Mouse (Mus musculus): ENCODE data around the gene Sort1.

The Sort1 gene

GRCm38 (mm10) chr3:108327916-108328315 lies 44.0 kb downstream of the Sort1 start:
- no peak for DNase-seq (ENCODE audit: low spot score)

DNA sequence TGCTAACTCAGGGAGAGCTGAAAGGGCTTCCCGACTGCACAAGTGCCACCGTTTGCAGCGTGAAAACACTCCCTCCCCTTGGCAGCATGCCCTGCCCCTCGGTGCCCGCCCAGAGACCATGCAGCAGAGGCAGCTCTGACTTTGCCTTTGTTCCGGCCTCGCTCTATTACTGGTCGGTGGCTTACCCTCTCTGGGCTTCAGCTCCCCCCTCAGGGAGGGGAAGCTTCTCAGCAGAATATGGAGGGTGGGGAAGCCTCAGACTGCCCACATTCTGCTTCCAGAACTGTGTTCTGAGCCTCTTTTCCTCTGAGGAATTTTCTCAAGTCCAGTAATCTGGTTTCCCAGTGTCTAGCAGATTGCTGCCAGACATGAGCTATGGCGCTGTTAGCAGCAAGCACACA lies 44.6 kb downstream of the Sort1 start:
- peak; percentile 48 for DNase-seq (ENCODE audit: low spot score)

DNA sequence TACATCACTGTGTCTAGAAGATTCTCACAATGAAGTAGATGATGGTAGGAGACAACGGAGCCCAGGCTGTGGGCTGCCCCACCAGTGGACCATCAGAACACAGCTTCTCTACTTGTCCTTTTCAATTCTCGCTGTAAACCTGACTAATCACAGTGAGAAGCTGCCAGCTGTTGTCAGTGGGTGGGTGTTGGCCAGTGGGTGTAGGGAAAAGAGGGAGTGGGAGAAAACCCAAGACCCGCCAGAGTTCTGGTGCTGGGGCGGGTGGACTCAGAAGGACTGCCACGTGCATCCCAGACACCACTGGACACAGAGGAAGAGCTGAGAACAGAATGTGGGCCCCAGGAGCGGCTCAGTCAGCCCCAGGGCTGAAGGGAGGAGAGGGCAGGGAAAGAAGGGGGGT lies 46.9 kb downstream of the Sort1 start:
- no peak for DNase-seq (ENCODE audit: low spot score)

- DNase-seq (ENCODE audit: low spot score): no peak
Observed at GRCm38 (mm10) chr3:108336878-108337277, 53.0 kb downstream of the Sort1 start.

DNA sequence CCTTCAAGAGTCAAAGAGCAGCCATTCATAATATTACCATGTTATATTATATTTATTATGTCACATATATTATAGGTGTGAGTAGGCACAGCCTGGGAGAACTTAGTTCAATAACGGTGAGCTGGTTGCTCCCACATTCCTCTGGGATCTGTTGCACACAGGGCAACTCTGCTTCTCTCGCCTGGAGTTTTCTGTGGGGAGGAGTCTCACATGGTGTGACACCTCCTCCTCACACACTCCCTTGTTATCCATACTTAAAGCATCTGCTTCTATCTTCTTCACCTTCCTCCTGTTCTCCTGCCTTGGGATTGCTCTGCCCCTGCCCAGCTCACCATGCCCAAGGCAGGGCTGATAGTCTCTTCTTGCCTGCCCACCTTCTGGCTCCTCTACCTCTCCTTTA lies 57.2 kb downstream of the Sort1 start:
- no peak for DNase-seq (ENCODE audit: low spot score)

GRCm38 (mm10) chr3:108342185-108342584 lies 58.3 kb downstream of the Sort1 start:
- DNase-seq (ENCODE audit: low spot score): no peak

GRCm38 (mm10) chr3:108345855-108346254 lies 62.0 kb downstream of the Sort1 start:
- no peak for DNase-seq (ENCODE audit: low spot score)

DNA sequence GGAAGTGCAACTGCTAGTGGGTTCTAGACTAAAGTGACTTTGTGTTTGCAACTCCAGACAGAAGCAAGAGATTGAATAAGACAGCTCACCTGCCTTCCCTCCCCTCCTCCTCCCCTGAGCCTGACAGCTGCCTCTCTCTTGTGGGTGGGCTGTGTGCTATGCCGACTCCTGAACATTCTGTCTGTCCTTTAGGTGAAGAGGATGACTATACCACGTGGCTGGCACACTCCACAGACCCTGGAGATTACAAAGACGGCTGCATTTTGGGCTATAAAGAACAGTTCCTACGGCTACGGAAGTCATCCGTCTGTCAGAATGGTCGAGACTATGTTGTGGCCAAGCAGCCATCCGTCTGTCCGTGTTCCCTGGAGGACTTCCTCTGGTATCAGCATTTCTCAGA lies 64.5 kb downstream of the Sort1 start:
- DNase-seq (ENCODE audit: low spot score): no peak

DNA sequence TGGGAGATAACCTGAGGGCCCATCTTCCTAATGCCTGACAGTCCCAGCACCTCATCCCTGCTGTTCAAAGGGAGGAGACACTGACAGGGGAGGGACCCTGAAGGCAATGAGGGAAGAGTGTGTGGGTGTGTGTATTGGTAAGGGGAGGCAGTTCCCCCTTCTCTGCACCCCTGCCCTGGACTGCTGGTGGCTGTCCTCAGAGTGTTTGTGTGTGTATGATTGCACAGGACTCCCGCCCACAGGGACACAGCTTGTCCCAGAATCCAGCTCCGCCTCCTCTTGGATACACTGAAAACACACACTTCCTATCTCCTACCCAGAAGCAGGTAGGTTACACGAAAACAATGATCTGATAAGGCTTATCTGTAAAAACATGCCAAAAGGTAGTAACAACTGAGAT lies 71.4 kb downstream of the Sort1 start:
- DNase-seq (ENCODE audit: low spot score): no peak

GRCm38 (mm10) chr3:108357051-108357450 lies 73.2 kb downstream of the Sort1 start:
- DNase-seq (ENCODE audit: low spot score): no peak

DNA sequence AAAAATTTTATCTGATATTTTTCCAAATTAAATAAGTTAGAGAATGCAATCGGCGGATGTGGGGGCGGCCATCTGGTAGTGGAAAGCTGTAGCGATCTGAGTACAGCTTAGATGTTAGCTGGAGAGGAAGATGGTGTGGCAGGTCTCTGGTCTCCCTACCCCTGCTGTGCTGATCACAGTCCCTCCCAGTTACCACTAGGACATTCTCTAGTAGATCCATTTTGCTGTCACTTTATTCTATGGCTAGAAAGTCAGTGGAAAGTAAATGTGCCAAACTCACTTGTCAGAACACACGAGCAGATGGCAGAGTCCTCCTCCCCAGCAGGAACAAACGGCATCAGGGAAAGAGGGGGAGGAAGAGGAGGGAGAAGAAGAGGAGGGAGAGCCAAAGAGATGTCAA lies 74.6 kb downstream of the Sort1 start:
- DNase-seq (ENCODE audit: low spot score): no peak

DNA sequence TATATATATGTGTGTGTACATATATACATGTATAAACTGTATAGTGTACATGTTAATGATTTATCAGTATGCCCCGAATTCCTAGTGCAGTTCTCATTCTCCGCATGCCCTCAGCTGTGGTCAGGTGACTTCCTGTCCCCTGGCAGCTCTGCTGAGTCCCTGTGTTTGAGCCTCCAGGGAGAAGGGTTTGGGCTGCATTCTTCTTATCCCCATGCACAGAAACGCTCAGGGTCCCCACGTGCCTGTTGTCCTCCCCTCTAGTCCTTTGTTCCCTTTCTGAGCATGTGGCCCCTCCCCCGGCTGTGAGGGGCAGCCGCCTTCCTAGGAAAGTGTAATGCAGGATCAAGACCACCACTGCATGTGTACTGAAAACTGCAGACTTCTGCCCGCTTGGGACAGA lies 77.0 kb downstream of the Sort1 start:
- no peak for DNase-seq (ENCODE audit: low spot score)

DNA sequence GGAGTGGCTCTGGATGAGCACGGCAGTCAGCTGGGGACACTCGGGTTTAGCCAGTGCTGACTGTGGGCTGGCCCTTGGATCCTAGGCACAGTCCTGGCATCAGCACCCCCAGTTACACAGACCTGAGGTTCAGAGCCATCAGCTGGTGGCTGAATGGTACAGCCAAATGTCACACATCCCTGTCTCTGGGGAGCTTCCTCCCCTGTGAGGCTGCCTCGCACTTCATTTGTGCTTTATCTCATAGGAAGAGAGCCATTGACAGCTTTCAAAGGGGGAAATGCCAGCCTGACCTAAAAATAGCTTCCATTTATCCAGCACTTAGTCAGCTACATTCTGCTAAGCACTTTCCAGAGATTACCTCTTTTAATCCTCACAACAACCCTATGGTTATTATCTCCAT lies 79.7 kb downstream of the Sort1 start:
- DNase-seq (ENCODE audit: low spot score): no peak

DNA sequence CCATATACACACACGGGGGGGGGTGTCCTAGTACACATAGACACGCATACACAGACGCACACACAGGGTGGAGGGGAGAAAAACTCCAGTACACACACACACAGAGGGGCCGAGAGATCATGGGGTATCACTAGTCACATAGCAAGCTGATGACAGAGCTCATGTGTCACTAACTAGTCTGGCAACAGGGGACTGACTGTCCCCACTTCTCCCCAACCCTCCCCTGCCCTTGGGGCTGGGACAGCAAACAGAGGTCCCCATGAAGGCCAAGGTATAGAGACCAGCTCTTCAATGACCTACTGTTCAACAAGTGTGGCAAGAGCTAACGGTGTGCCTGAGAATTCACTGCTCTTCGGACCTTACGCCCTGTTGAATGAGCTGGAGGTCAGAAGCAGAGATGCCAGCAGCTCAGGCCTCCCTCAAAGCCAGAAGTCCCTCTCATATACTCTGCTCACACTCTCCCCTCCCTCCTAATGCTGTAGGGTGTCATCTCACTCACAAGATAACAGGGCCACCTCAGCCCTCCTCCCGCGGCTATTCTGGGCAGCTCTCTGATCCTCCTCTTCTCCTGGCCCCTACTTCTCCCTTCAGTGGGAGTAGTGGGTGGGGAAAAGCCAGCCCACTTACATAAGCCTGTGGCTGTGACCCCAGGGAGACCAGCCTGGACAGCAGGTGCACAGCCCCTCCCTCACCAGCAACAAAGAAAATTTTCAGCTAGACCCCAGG lies 80.6 kb downstream of the Sort1 start, which contains the start of gene Mybphl:
Gene Mybphl, plus strand, starts transcription at position 642 of the 726 bp plus-strand sequence.
- DNase-seq (ENCODE audit: low spot score): no peak

- DNase-seq (ENCODE audit: low spot score): no peak
Observed at GRCm38 (mm10) chr3:108367173-108367572, 83.3 kb downstream of the Sort1 start.

DNA sequence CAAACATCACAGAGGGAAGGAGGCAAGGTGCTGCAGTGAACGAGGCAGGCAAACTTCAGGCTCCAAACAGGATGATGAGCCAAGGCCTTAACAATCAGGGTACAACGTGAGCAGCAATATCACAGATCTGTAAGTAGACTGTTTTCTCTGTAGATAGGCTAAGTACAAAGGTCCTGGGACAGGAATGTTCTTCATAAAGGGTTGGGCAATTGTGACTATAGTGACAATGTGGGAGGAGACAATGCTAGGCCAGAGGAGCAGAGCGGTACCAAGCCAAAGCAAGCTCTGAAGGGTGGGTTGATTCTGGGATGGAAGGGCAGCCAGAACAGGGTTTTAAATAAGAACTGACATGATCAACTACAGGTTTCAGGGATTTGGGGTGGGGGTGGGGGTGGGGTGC lies 83.9 kb downstream of the Sort1 start:
- no peak for DNase-seq (ENCODE audit: low spot score)

- no peak for DNase-seq (ENCODE audit: low spot score)
Observed at GRCm38 (mm10) chr3:108368721-108369120, 84.8 kb downstream of the Sort1 start.

DNA sequence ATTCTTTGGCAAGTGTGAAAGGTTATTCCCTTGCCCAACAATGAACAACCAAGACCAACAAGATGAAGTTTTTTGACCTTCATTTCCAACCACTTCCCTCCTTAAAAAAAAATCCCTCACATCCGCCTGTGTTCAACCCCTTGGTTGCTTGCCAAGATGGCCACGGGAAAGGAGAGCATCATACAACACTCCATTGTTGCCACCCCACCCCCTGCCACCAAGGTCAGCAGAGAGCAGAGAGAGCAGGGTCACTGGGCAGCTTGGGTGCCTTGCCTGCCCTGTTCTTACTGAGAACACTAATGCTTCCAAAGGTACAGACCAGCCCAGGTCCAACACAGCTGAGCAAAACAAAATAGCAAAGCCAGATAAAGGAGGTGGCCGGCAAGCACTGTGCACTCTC lies 88.4 kb downstream of the Sort1 start:
- no peak for DNase-seq (ENCODE audit: low spot score)

DNA sequence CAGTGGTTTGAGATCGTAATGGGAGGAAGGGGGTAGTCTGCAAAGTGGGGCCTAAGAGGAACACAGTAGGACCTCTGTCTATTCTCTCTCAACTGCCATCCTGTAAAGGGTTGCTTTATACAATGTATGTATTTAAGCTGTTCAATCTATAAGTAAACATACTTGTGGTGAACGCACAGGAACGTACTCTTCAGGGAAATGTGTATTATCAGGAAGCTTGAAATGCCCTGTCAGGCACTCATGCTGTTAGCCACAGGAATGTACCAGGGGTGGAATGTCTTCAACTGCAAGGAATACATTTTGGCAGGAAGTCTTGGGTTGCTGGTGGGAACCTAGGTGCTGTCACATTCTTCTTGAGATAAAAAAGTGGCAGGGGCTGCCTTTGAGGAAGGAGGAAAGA lies 88.8 kb downstream of the Sort1 start:
- no peak for DNase-seq (ENCODE audit: low spot score)

GRCm38 (mm10) chr3:108378875-108379663 lies 95.2 kb downstream of the Sort1 start:
- no peak for DNase-seq (ENCODE audit: low spot score)

- no peak for DNase-seq (ENCODE audit: low spot score)
Observed at GRCm38 (mm10) chr3:108380695-108381094, 96.8 kb downstream of the Sort1 start.

DNA sequence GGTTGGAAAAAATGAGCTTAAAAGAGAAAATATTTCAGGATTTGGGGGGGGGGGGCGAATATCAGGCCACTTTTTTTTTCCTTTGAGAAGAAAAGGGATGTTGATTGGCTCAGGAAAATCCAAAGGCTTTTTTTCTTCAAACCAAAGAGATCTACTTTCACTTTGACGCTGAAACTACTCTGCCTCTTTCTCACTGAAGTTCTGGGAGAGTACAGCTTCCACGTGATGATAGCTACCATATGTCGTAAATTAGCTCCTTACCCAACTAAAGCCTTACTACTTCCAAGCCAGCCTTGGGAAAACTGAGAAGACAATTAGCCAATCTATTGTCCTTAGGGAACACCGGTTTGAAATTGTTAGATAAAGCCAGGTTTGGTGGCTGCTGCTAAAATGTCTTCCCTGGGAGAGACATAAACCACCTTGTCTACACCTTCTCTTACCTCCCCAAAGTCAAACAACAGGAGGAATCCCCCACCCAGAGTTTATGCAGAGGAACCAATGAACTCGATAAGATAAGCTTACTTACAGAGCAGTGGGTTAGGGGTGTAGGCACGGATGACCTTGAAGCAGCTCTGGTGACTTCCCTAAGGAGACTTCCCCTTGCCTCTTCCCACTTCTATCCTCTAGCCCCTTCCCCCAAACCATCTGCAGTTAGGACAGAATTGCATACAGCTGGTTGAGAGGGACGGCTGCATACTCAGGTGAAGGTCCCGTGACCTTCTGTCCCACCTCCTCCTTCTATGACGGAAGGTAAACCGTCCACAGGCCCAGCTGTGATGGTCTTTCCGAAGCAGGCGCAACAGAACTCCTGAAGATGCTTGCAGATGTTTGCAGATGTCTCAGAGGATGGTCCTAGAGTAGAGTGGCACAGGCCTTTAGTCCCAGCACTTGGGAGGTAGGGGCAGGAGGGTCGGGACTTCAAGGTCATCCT lies 98.3 kb downstream of the Sort1 start:
- no peak for DNase-seq (ENCODE audit: low spot score)
